Mouse (Mus musculus): ENCODE data around the gene Gm8914.
"Not testable (repeated sequence)": the region's sequence is repeated elsewhere in the genome, so short reads cannot be mapped to it uniquely, and the experiment has no call there.

The Gm8914 gene

DNA sequence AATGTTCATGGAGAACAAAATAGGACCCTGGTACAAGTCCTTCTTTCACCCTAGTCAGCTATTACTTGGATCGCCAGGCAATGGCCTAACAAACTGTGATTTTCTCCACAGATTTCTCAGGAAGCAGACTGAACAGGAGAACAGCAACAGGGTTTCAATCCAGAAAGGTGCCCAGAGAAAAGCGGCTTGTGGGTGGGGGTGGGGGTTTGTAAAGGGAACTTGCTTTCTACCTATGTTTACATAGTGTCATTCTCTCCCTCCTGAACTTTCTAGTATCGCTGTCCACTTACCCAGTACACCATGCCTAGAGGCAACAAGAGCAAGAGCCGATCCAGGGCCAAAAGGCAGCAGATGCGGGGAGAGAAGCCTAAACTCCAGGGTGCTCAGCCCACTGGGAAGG, at the start of gene Gm8914:
Gene Gm8914, plus strand, starts transcription at position 301 of the 400 bp plus-strand sequence.
- in situ Hi-C loops (cut with MboI; ENCODE audit: low sequenced_read_pairs): not testable (repeated sequence)

All from CH12F3 (cell line).